Comparison of ENCODE assay signal across 25 mouse cellular contexts in the genomic region with DNA sequence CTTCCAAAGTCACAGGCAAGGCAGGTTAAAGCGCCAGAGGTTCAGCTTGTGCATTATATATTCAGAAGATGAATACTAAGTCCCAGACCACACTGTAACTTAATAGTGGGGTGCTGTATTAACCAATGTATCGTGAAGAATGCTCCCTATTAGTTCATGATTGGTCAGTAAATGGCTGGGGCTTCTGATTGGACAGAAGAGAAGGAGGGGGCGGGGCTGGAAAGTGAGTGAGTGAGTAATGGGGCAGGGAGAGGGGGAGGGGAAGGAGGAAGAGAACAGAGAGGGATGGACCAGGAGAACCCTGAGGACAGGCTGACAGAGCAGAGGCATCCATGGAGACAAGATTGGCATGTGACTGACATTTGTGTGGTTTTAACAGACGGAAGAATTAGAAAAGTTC. TPM values are rescaled to one million over a fixed set of nuclear protein-coding genes. Genes with fewer than 3 reads are reported as not detected.
A peak's percentile ranks its signal among the peaks of the same experiment; 100 is the strongest.
DNase-seq lines count a peak whose midpoint lies in the region; ATAC-seq and TF ChIP-seq lines count a peak whose summit lies in the region.
"Had no signal": no experiment of that assay in that cellular context is flagged by ENCODE, and none has a peak within 500 bp of the region (broad histone marks: within the 10 kb centered on the region; RNA-seq: fewer than 3 reads in every experiment).

No protein-coding gene starts in this region.

- no peak for ATAC-seq in stomach, postnatal 0 days (ENCODE audit: low FRiP score, low TSS enrichment)
- ATAC-seq: forebrain, embryonic 16.5 days; intestine, postnatal 0 days; liver, postnatal 0 days; lung, postnatal 0 days; midbrain, embryonic 16.5 days had no signal

- no peak overlapping the region for H3K9ac ChIP-seq in ES-Bruce4 (ENCODE audit: low read depth, poor library complexity, severe bottlenecking)
- H3K9ac ChIP-seq in stomach, postnatal 0 days (ENCODE audit: low read length), result no peak overlapping the region
- H3K9ac ChIP-seq: embryonic facial prominence, embryonic 15.5 days; hindbrain, embryonic 12.5 days; liver, postnatal 0 days; stomach, embryonic 15.5 days had no signal

- TF ChIP-seq POLR2A in ES-Bruce4 (IDR thresholded peaks at IDR 0.05; ENCODE audit: insufficient read depth, low read length), result no peak

- no peak overlapping the region for H3K4me2 ChIP-seq in stomach, postnatal 0 days (replicated peaks; ENCODE audit: low read depth)
- H3K4me2 ChIP-seq: embryonic facial prominence, embryonic 15.5 days; hindbrain, embryonic 12.5 days; liver, embryonic 11.5 days; stomach, embryonic 15.5 days had no signal

- 0 out of 2 replicates have a peak overlapping the region, but pooled peaks have one; percentile 25 for H3K27ac ChIP-seq in ES-Bruce4 (ENCODE audit: insufficient read depth, low read length)
- H3K27ac ChIP-seq in stomach, postnatal 0 days (replicated peaks), result no peak overlapping the region
- H3K27ac ChIP-seq: embryonic facial prominence, embryonic 15.5 days; heart, adult 2 months; hindbrain, embryonic 12.5 days; limb, embryonic 10.5 days; macrophage; midbrain, embryonic 10.5 days; stomach, embryonic 15.5 days had no signal

- H3K27me3 ChIP-seq in ES-Bruce4 (ENCODE audit: control insufficient read depth, insufficient read depth, low read length, poor library complexity, severe bottlenecking), result no peaks in the 10 kb centered on the region
- no peaks in the 10 kb centered on the region for H3K27me3 ChIP-seq in stomach, postnatal 0 days (ENCODE audit: control insufficient read depth, insufficient read depth, low read length)
- H3K27me3 ChIP-seq: embryonic facial prominence, embryonic 15.5 days; hindbrain, embryonic 12.5 days; stomach, embryonic 15.5 days had no signal

- TF ChIP-seq EP300 in ES-Bruce4 (IDR thresholded peaks at IDR 0.05; ENCODE audit: insufficient read depth, low read depth, low read length), result no peak
- no peak for TF ChIP-seq EP300 in stomach, postnatal 0 days (optimal IDR thresholded peaks at IDR 0.05)

- no peak overlapping the region for H3K4me3 ChIP-seq in ES-Bruce4 (ENCODE audit: low read depth, low read length)
- H3K4me3 ChIP-seq in stomach, postnatal 0 days (ENCODE audit: low read depth, low read length), result no peak overlapping the region
- H3K4me3 ChIP-seq: embryonic facial prominence, embryonic 15.5 days; heart, adult 2 months; hindbrain, embryonic 12.5 days; limb, embryonic 10.5 days; midbrain, embryonic 10.5 days; stomach, embryonic 15.5 days had no signal

- WGBS in stomach, postnatal 0 days, result 81% methylated on average over 4 of the region's 4 CpGs

- H3K36me3 ChIP-seq in ES-Bruce4 (ENCODE audit: control insufficient read depth, insufficient read depth, low read length, poor library complexity, severe bottlenecking), result peaks cover 10% of the 10 kb centered on the region; the same call in 1 of the 2 replicates
- H3K36me3 ChIP-seq in stomach, postnatal 0 days (ENCODE audit: control insufficient read depth, insufficient read depth, low read length), result no peaks in the 10 kb centered on the region

- peaks cover 5% of the 10 kb centered on the region for H3K4me1 ChIP-seq in ES-Bruce4 (ENCODE audit: control insufficient read depth, insufficient read depth, low read length)
- peaks cover 12% of the 10 kb centered on the region for H3K4me1 ChIP-seq in stomach, postnatal 0 days (replicated peaks; ENCODE audit: control insufficient read depth, insufficient read depth)

- no peak for TF ChIP-seq CTCF in ES-Bruce4 (IDR thresholded peaks at IDR 0.05; ENCODE audit: low read depth, low read length)
- TF ChIP-seq CTCF in stomach, postnatal 0 days (IDR thresholded peaks at IDR 0.05; ENCODE audit: low read depth), result no peak

- DNase-seq in kidney, postnatal 10 days, result peak; percentile 36
- DNase-seq in kidney, postnatal 14 days, result no peak
- DNase-seq in Muller cell, postnatal 12 days (ENCODE audit: inconsistent ontology term), result peak; percentile 54
- DNase-seq in stomach, postnatal 0 days (ENCODE audit: low spot score), result peak; percentile 40
- DNase-seq in yolk sac, embryonic 10.5 days (ENCODE audit: low spot score), result no peak
- no peak for DNase-seq in adrenal gland, adult 8-10 months
- DNase-seq: adrenal gland, postnatal 25 days; B cell, adult 2 months; cerebellum, adult 9-10 months; gastrocnemius, postnatal 14 days; heart, adult 2 months; liver, postnatal 0 days; thymus, adult 2 months had no signal

- H3K9me3 ChIP-seq in ES-Bruce4 (replicated peaks; ENCODE audit: control insufficient read depth, insufficient read depth, low read length, poor library complexity, severe bottlenecking), result no peaks in the 10 kb centered on the region
- no peaks in the 10 kb centered on the region for H3K9me3 ChIP-seq in stomach, postnatal 0 days (ENCODE audit: control insufficient read depth, low read length)
- H3K9me3 ChIP-seq: embryonic facial prominence, embryonic 15.5 days; hindbrain, embryonic 12.5 days; limb, embryonic 10.5 days; midbrain, embryonic 10.5 days; stomach, embryonic 15.5 days had no signal

RNA-seq across cellular contexts. Expression of gene Tedc2, which starts 3.8 kb away (rescaled TPM):
- 21.0 and 24.5 TPM in 2 replicates for polyA plus RNA-seq in ES-Bruce4 (2011; ENCODE audit: insufficient read depth, insufficient read length, low read depth, missing spikeins)
- 4.8 and 6.1 TPM in 2 replicates for polyA plus RNA-seq in stomach, postnatal 0 days (2015; fragmentation: Nextera tagmentation; extraction: Ambion mirVana)
- 1 to 10 TPM; 6.1 to 9.8 (median 7.6) TPM for total RNA-seq in adrenal gland, adult 8-10 months (2022)

RNA-seq across cellular contexts. Expression of gene Ntn3, which starts 7.5 kb away (rescaled TPM):
- polyA plus RNA-seq in ES-Bruce4 (2011; ENCODE audit: insufficient read depth, insufficient read length, low read depth, missing spikeins), result 0.88 and 0.96 TPM in 2 replicates
- 2.8 and 3.1 TPM in 2 replicates for polyA plus RNA-seq in stomach, postnatal 0 days (2015; fragmentation: Nextera tagmentation; extraction: Ambion mirVana)
- total RNA-seq in adrenal gland, adult 8-10 months (2022), result 1 to 10 TPM; 1.7 to 4.2 (median 2.9) TPM
- polyA plus RNA-seq: macrophage had no signal

RNA-seq across cellular contexts. Expression of gene Tbc1d24, which starts 11.5 kb away (rescaled TPM):
- 14.4 and 16.6 TPM in 2 replicates for polyA plus RNA-seq in ES-Bruce4 (2011; ENCODE audit: insufficient read depth, insufficient read length, low read depth, missing spikeins)
- polyA plus RNA-seq in stomach, postnatal 0 days (2015; fragmentation: Nextera tagmentation; extraction: Ambion mirVana), result 1.4 and 1.5 TPM in 2 replicates
- 10 to 100 TPM; 18.8 to 24.3 (median 23.8) TPM for total RNA-seq in adrenal gland, adult 8-10 months (2022)

RNA-seq across cellular contexts. Expression of gene Ccnf, which starts 34.4 kb away (rescaled TPM):
- polyA plus RNA-seq in ES-Bruce4 (2011; ENCODE audit: insufficient read depth, insufficient read length, low read depth, missing spikeins), result 133 and 151 TPM in 2 replicates
- 8.7 and 11.8 TPM in 2 replicates for polyA plus RNA-seq in stomach, postnatal 0 days (2015; fragmentation: Nextera tagmentation; extraction: Ambion mirVana)
- 1 to 10 TPM; 1.9 to 3.6 (median 2.7) TPM for total RNA-seq in adrenal gland, adult 8-10 months (2022)

RNA-seq across cellular contexts. Expression of gene Atp6v0c, which starts 47.3 kb away (rescaled TPM):
- 254 and 307 TPM in 2 replicates for polyA plus RNA-seq in ES-Bruce4 (2011; ENCODE audit: insufficient read depth, insufficient read length, low read depth, missing spikeins)
- 608 and 627 TPM in 2 replicates for polyA plus RNA-seq in stomach, postnatal 0 days (2015; fragmentation: Nextera tagmentation; extraction: Ambion mirVana)
- 100 to 1,000 TPM; 416 to 520 (median 442) TPM for total RNA-seq in adrenal gland, adult 8-10 months (2022)

Comparison
In these comparisons a context has a peak if more than half of its experiments do, and no peak if none do; other contexts are left out.
1. DNase-seq: peak in kidney, postnatal 10 days (single experiment), Muller cell, postnatal 12 days (single experiment) and stomach, postnatal 0 days (single experiment); none in kidney, postnatal 14 days (single experiment), yolk sac, embryonic 10.5 days (single experiment) and adrenal gland, adult 8-10 months (single experiment).